Mouse (Mus musculus) forebrain, embryonic 10.5 days (tissue): ENCODE data around the gene Pramel5. TPM values are rescaled to one million over a fixed set of nuclear protein-coding genes. Genes with fewer than 3 reads are reported as not detected.
"Not testable (repeated sequence)": the region's sequence is repeated elsewhere in the genome, so short reads cannot be mapped to it uniquely, and the experiment has no call there.

ENCODE experiments used
- DNase-seq: peaks from one replicate; pipeline ENCODE4 v3.0.0-alpha.2; 2017; ENCODE audit warnings: low spot score; ENCODE audit errors: extremely low spot score
- H3K27ac ChIP-seq: fragments of 300-500 bp; sonication (generic); 2 replicates; pipeline ENCODE4 v1.5.1; 2016; ENCODE audit warnings: mild to moderate bottlenecking
- H3K27me3 ChIP-seq: fragments of 300-500 bp; sonication (generic); 2 replicates; pipeline ENCODE4 v1.6.1; 2016; ENCODE audit warnings: mild to moderate bottlenecking; ENCODE audit not compliant: poor library complexity, severe bottlenecking
- H3K36me3 ChIP-seq: fragments of 300-500 bp; sonication (generic); replicated peaks from 2 replicates; pipeline ENCODE4 v1.6.1; 2016; ENCODE audit warnings: mild to moderate bottlenecking, moderate library complexity
- H3K4me1 ChIP-seq: fragments of 300-500 bp; sonication (generic); 2 replicates; pipeline ENCODE4 v1.6.1; 2016
- H3K4me3 ChIP-seq: fragments of 300-500 bp; sonication (generic); 2 replicates; pipeline ENCODE4 v1.5.1; 2016; ENCODE audit warnings: mild to moderate bottlenecking, moderate library complexity
- H3K9me3 ChIP-seq: fragments of 300-500 bp; sonication (generic); 2 replicates; pipeline ENCODE4 v1.6.1; 2016; ENCODE audit warnings: mild to moderate bottlenecking, moderate library complexity
- WGBS: fragments of 180-500 bp; shearing (Covaris S2); methylation state at CpG from one replicate; pipeline ENCODE4 v1.1.7; 2016; 5-methylcytosine and 5-hydroxymethylcytosine counted together
- polyA plus RNA-seq: library from polyadenylated mRNA; unstranded; fragments of >200 nt; fragmentation: Nextera tagmentation; extraction: Ambion mirVana; gene quantifications from 2 replicates; pipeline ENCODE4 v1.2.1, GENCODE M21; 2016

Gene Pramel5
- polyA plus RNA-seq: not detected in 2 replicates

GRCm38 (mm10) chr4:144280388-144280787 is at the start of gene Pramel5:
Pramel5 (minus strand) TSS chr4:144280488.
- not testable (repeated sequence) for H3K36me3 ChIP-seq

DNA sequence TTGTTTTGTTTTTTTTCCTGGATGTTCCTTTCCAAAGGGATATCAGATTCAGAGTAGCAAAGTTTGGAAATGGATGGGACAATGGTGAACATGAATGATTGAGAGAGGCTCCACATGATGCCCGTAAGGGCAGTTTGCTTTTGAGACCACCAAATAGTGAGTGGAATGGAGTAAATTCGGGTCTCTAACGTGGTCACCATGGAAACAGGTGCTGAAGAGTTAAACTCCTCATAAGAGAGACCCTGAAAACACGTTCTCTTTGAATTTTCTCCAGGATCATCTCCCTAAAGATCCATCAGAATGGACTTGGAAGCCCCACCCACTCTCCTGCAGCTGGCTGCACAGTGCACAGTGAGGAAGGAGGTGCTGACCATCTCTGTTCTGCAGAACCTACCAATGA is 49.7 kb upstream of the Pramel5 start, which contains the start of gene Gm13128:
Gm13128 (plus strand) TSS at position 301 of the 400 bp plus-strand sequence.
- H3K4me3 ChIP-seq, H3K9me3 ChIP-seq, DNase-seq, H3K27me3 ChIP-seq, H3K36me3 ChIP-seq, H3K27ac ChIP-seq, H3K4me1 ChIP-seq: not testable (repeated sequence)
- 74% methylated on average over 4 of the region's 4 CpGs for WGBS

More at GRCm38 (mm10) chr4:144280388-144280787, at the start of gene Pramel5:
- not testable (repeated sequence) for DNase-seq, H3K4me3 ChIP-seq, H3K4me1 ChIP-seq, H3K27me3 ChIP-seq, H3K27ac ChIP-seq
- WGBS: 75% methylated on average over 1 of the region's 1 CpGs
- peaks cover 24% of the 10 kb centered on the region; the same call in 1 of the 2 replicates for H3K9me3 ChIP-seq

DNA sequence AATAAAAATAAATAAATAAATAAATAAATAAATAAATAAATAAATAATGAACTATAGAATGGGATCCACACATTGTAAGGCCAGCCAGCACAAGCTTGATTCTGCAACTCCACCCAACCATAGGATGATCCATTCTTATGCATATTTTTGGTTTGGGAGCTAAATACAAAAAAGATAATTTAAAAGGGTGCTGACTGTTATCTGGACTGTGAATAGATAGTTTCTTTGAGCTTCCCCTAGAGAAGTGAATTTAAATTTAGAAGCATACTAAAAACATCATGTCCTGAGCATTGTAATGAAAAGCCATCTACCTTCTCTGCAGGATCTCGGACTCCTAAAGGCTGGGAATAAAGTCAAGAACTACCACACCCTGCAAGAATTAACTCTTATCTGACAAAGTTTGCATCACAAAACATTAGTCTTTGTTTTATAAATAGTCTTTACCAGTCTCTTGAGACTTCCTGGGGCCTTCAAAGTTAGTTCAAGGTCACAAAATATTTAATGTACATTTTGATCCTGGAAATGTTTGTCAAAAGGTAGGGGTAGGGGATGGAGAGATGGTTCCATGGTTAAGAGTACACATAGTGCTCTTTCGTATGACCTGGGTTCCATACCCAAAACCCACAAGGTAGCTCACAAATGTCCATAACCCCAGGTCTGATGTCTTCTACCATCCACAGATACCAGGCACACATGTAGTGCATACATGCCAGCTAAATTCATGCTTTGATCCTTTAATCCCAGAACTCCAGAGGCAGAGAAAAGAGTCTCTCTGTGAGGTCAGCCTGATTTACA is 32.6 kb upstream of the Pramel5 start:
- not testable (repeated sequence) for H3K27me3 ChIP-seq, H3K36me3 ChIP-seq, H3K4me3 ChIP-seq, H3K4me1 ChIP-seq, H3K27ac ChIP-seq, H3K9me3 ChIP-seq, DNase-seq
- WGBS: 87% methylated on average over 2 of the region's 2 CpGs

- not testable (repeated sequence) for H3K27ac ChIP-seq, H3K9me3 ChIP-seq, H3K4me3 ChIP-seq, H3K36me3 ChIP-seq, H3K27me3 ChIP-seq, DNase-seq, H3K4me1 ChIP-seq
- WGBS: 63% methylated on average over 1 of the region's 1 CpGs
Measured at GRCm38 (mm10) chr4:144299414-144299813, 19.1 kb upstream of the Pramel5 start.

DNA sequence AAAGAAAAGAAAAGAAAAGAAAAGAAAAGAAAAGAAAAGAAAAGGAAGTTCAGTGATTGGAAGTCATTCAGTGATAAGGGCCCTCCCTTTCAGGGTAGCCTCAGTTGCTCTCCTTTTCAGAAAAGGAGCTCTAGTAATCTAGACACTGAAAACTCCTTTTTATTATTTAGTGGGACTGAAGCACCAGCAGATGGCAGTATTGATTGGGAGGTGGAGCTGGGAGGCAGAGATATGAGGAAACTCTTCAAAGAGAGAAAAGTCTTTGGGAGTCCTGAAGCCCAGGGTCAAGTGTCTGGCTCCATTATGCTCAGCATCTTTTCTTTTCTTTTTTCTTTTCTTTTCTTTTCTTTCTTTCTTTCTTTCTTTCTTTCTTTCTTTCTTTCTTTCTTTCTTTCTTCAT is 25.5 kb downstream of the Pramel5 start:
- H3K27ac ChIP-seq, H3K36me3 ChIP-seq, H3K4me3 ChIP-seq, H3K27me3 ChIP-seq, DNase-seq, H3K4me1 ChIP-seq: not testable (repeated sequence)
- peaks cover 11% of the 10 kb centered on the region for H3K9me3 ChIP-seq

Other genes starting within 250 kb of the Pramel5 start
- not detected in 2 replicates for gene Pramel4, start 221.4 kb downstream of the Pramel5 start, polyA plus RNA-seq
- not detected in 2 replicates for gene Gm13102, start 174.0 kb downstream of the Pramel5 start, polyA plus RNA-seq
- not detected in 2 replicates for gene Oog3, start 117.8 kb downstream of the Pramel5 start, polyA plus RNA-seq
- not detected in 2 replicates for gene Oog2, start 89.8 kb downstream of the Pramel5 start, polyA plus RNA-seq
- gene C87977, start 67.2 kb downstream of the Pramel5 start, polyA plus RNA-seq: not detected in 2 replicates
- gene Gm13128, start 49.8 kb upstream of the Pramel5 start, polyA plus RNA-seq: not detected in 2 replicates
- gene Gm13119, start 77.5 kb upstream of the Pramel5 start, polyA plus RNA-seq: not detected in 2 replicates
- gene Pramef20, start 97.4 kb upstream of the Pramel5 start, polyA plus RNA-seq: not detected in 2 replicates
- not detected in 2 replicates for gene Pramef12, start 128.0 kb upstream of the Pramel5 start, polyA plus RNA-seq
- gene 1700012P22Rik, start 158.3 kb upstream of the Pramel5 start, polyA plus RNA-seq: not detected in 2 replicates
- gene Gm9944, start 172.8 kb upstream of the Pramel5 start, polyA plus RNA-seq: not detected in 2 replicates
- gene Aadacl3, start 183.3 kb upstream of the Pramel5 start, polyA plus RNA-seq: not detected in 2 replicates
- not detected in 2 replicates for gene 9430007A20Rik, start 239.3 kb upstream of the Pramel5 start, polyA plus RNA-seq